Mouse (Mus musculus): Measurements from ENCODE around the gene Rhobtb1. TPM values are rescaled to one million over a fixed set of nuclear protein-coding genes. Genes with fewer than 3 reads are reported as not detected.

The Rhobtb1 gene
- total RNA-seq, 2 experiments from 2014 or later, result 12.5 to 16.1 TPM

DNA sequence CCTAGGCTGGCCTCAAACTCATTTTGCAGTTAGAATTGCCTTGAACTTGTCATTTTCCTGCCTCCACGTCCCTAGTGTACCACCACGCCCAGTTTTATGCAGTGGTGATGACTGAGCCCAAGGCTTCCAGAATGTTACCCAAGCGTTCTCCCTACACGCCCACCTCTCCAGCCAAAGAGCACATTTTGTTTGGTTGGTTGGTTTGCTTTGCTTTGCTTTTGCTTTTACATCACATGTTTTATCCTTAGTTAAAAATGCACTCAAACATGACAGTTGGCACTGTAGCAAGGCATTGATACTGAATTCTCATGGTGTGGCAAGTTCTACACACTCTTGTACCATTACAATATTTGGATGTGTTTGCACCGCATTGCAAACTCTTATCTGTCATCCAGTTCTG, 12.0 kb downstream of the Rhobtb1 start:
- no peak for DNase-seq

DNA sequence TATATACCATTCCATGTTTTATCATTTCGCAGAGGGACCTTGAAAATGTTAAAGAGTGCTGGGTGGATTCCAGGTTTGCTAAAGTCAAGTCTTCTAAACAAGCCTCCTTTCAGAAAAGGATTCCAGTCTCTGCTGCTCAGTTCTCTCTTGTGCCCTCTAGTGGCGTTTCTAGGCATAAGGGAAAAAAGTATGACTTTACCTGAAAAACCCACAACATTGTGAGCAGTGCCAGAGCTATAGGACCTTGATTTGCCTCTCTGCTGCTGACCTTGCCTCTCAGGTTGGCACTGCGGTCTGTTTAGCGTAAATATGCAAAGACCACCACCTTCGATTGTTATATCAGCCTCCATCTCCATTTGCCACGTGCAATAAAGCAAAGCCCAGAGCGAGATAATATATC, 13.9 kb downstream of the Rhobtb1 start:
- no peak for DNase-seq

DNA sequence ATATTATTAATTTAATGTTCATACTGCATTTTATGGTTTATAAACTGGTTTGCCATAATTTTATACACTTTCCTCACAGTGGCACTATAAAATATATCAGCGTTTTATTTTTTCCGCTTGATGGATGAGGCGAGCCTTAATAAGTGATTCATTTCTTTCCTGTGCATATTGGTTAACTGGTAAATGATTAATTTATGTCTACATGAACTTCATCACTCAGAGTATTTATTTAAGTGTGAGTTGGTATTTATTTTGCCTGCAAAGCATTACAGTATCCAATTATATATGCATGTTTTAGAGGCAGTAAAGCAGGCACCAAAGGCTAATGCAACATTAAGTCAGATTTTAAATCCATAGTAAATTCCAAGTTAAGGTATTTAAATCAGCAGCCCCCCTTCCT, 14.6 kb downstream of the Rhobtb1 start:
- no peak for DNase-seq

- no peak for DNase-seq
These were observed 15.3 kb downstream of the Rhobtb1 start for GRCm38 (mm10) chr10:69166514-69166913.

- no peak for DNase-seq
These were observed 21.2 kb downstream of the Rhobtb1 start for GRCm38 (mm10) chr10:69172412-69172811.

DNA sequence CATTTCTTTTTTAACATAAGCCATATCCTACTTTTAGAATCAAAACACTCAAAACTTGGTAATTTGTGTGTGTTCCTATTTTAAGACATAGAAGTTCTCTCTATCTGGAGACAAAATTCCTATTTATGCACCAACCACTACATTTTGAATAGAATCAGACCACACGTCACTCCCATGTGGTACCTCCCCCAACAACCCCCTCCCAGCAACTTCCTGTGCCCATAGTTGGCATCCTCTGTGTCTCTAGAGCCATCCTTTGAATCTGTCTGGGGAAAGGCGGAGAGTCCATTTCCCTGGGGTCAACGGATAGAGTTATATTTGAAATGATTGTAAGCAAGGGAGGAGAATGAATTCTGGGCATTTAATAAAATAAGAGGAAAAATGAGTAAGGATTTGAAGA, 24.9 kb downstream of the Rhobtb1 start:
- no peak for DNase-seq

GRCm38 (mm10) chr10:69179341-69179740, 28.1 kb downstream of the Rhobtb1 start:
- no peak for DNase-seq

GRCm38 (mm10) chr10:69180997-69181396, 29.8 kb downstream of the Rhobtb1 start:
- no peak for DNase-seq

DNA sequence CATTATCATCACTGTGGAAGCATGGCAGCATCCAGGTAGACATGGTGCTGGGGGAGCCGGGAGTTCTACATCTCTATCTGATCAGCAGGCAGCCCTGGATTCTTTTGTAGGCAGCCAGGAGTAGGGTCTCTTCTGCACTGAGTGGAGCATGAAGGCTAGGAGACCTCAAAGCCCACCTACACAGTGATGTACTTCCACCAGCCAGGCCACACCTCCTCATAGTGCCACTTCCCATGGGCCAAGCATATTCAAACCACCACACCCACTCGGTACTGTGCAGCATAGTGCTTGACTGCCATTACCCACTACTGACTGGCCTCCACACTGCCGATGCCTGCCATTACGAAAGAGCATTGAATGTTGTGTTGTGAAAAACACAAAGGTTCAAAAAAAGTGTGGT, 33.7 kb downstream of the Rhobtb1 start:
- no peak for DNase-seq

DNA sequence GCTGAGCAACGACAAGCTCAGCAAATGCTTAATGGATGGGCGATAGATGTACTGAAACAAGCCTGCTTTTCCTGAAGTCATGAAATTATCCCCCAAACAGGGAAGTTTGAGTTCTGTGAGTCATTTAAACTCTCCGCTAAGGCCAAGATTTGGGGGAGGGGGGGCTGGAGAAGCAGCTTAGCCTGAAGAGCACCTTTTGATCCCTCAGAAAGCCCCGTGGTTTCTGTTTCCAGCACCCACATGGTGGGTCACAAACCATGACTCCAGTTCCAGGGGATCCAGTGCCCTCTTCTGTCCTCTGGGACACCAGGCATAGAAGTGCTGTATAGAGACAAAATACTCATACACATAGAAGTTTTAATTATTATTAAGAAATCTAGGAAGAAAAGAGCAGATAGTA, 34.2 kb downstream of the Rhobtb1 start:
- peak; percentile 32 for DNase-seq

GRCm38 (mm10) chr10:69185894-69186893, 35.0 kb downstream of the Rhobtb1 start:
- DNase-seq, result peak; percentile 70

DNA sequence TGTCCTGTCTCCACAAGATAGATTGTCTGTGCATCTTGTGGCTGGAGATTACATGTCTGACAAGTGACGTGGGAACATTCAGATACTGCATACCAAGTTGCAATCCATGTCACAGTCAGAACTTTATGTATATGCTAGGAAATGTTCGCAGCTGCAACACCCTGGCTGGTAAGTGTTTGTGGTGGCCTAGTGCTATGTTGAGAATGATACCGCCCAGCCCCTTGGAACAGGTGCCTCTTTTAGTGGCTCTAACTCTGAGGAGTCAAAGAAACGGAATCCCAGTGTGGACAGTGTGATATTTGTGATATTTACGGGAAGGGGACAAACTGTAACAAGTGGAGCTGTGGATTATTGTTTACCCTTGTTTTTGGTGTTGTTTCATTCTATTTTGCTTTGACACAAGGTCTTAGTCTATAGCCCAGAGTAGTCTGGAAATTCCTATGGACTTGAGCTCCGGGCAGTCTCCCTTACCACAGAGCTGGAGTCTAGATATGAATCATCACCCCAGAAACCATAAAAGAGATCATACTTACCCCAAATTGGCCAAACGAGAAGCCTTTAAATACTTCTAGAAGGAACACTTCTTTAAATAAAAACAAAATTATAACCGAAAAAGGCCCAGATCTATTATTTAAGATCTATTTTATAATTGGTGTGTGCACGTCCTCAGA, 36.7 kb downstream of the Rhobtb1 start:
- DNase-seq, result no peak

DNA sequence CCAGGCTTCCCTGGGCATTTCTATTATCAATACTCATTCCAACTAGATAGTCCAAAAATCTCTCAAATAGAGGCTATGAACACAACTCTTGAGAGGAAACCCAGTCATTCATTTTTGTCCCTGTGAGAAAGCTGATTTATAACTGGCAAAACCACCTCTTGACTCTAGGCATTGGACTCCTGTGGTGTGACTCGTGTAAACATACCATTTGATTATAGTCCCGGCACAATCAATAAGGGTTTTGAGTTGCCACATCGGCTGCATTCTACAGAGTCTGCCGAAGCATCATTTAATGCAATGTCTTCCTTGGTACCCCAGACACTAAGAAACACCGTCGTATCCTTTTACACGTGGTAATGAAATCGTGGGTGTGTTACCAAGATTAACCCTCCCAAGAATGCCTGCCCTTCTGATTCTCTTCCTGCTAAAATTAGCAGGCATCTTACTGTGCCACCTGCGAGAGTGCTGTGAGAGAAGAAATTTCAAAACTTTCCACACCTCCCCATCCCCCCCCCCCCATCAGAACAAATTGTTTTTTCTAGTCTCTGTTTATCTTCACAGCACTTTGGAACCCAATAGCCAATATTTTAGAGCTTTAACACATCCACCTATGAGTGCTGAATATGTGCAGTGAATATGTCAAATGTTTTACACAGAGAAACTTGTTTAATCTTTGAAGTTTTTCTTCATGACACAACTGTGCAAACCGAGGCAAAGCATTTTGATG, 39.4 kb downstream of the Rhobtb1 start:
- DNase-seq, result no peak

DNA sequence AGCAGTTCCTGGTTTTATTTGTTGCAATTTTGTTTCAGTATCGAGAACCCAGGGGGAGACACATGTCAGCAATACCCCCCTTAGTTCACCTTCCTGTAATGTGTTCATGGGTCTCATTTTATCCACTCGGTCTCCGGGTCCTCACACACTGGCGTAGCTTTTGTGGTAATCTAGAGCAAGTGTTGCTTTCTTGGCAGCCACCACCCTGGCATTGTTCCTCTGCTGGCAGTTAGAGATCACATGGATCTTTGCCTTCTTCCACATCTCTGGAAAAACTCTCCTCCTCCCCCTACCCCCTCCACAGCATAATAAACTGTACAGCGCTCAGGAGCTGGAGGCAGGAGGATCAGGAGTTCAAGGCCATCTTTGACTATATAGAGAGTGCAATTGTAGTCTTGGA, 41.0 kb downstream of the Rhobtb1 start:
- peak; percentile 34 for DNase-seq

- no peak for DNase-seq
These were observed 42.5 kb downstream of the Rhobtb1 start for GRCm38 (mm10) chr10:69193721-69194120.

GRCm38 (mm10) chr10:69204677-69205400, 53.6 kb downstream of the Rhobtb1 start:
- DNase-seq, result no peak

DNA sequence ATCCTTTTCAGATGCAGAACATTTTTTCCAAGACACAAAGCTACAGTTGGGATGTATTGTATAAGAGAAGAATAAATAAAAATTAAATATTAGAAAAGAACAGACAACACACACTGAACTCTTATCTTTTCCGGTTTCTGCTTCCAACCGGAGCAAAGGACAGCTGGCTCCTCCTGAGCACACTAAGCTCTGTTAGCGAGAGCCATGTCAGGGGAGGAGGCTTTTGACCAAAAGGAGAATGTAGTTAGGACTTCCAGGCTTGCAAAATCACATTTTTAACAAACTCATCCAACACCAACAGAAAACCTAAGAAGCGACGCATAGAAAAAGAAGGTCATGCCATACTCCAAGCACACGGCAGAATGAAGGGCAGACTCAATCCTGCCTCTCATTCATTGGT, 54.8 kb downstream of the Rhobtb1 start:
- no peak for DNase-seq

DNA sequence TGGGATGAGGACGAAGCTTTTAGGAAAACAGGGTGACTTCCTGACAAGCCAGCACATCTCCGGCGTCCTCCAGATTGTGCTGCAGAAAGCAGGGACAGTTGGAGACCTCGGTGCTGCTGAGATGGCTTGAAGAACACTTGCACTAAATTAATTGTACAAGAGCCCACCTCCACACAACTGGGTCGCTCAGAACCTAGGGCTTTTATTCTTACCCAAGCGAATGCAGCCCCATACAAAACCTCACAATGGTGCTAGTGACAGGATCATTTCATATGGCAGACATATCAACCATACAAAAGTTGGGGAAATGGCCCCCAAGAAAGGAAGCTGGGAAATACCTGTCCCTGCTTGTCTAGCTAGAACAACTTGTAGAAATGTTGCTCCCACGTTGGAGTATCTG, 56.2 kb downstream of the Rhobtb1 start:
- DNase-seq, result no peak

DNA sequence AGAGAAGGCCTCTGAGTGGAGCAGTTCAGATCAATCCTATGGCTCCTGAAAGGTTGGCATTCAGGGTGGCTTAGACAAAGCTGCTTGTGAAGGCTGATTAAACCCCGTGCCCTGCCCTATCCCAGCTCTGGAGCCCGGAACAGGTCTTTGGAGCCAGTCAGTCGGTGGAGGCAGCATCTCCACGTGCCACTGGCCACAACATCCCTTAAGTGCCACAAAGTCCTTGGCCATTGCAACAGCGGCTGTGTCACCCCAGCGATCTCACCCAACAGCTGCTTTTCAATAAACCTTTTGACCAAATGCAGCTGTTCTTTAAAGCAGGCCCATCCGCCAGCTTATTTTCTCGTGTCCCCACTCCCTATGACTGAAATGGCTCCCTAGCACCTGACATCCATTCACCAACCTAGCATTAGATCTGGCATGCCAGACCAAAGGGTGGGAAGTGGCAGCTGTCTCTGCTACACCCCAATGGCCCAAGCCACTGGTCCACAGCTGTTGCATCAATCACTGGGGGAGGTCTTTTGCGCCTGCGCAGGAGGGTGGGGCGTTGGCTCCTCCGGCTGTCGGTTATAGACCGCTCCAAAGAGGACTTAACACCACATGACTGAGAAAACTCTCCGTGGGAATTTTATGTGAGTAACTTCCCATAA, 56.9 kb downstream of the Rhobtb1 start:
- DNase-seq, result peak; percentile 82

- no peak for DNase-seq
These were observed 57.5 kb downstream of the Rhobtb1 start for GRCm38 (mm10) chr10:69208705-69209104.

GRCm38 (mm10) chr10:69210006-69210405, 58.8 kb downstream of the Rhobtb1 start:
- no peak for DNase-seq

- no peak for DNase-seq
These were observed 59.4 kb downstream of the Rhobtb1 start for GRCm38 (mm10) chr10:69210659-69211058.

Data from gastrocnemius, postnatal 10 days (tissue).